Mouse (Mus musculus) liver, embryonic 14.5 days (tissue): Measurements from ENCODE around the gene Rcvrn. TPM values are rescaled to one million over a fixed set of nuclear protein-coding genes. Genes with fewer than 3 reads are reported as not detected.

Experiments used
- ATAC-seq: fragments of 200-750 bp; cut with Nextera tagmentation; 2 replicates; pipeline ENCODE4 v1.8.0; 2017; ENCODE audit warnings: moderate number of reproducible peaks, mild to moderate bottlenecking, moderate library complexity; ENCODE audit not compliant: insufficient read depth
- DNase-seq, 3 experiments: peaks; one replicate each; pipeline ENCODE4 v3.0.0-alpha.2; 2012 to 2013; ENCODE audit warnings: low read depth in 3 of 3, low spot score in 3 of 3
- H3K27ac ChIP-seq: fragments of 300-500 bp; sonication (generic); 2 replicates; pipeline ENCODE4 v1.5.1; 2014; ENCODE audit warnings: moderate library complexity, mild to moderate bottlenecking, control low read depth, inconsistent platforms
- H3K27me3 ChIP-seq: fragments of 300-500 bp; sonication (generic); 2 replicates; pipeline ENCODE4 v1.6.1; 2014; ENCODE audit warnings: mild to moderate bottlenecking, low read length, moderate library complexity; ENCODE audit not compliant: control insufficient read depth, insufficient read depth
- H3K36me3 ChIP-seq: fragments of 300-500 bp; sonication (generic); replicated peaks from 2 replicates; pipeline ENCODE4 v1.6.1; 2014; ENCODE audit warnings: low read depth; ENCODE audit not compliant: control insufficient read depth, insufficient read depth
- H3K4me1 ChIP-seq, 2 experiments: fragments of 200-500 bp in 1 of 2; fragments of 300-500 bp in 1 of 2; sonication (generic) in 1 of 2; replicated peaks; 2 replicates each; pipeline ENCODE4 v1.6.1; 2012 to 2014; ENCODE audit warnings: antibody characterized with exemption in 1 of 2, inconsistent platforms in 1 of 2, low read length in 1 of 2; ENCODE audit not compliant: control insufficient read depth in 2 of 2, insufficient read depth in 2 of 2
- H3K4me2 ChIP-seq: fragments of 300-500 bp; sonication (generic); 2 replicates; pipeline ENCODE4 v1.6.1; 2014; ENCODE audit warnings: low read depth, mild to moderate bottlenecking, control low read depth, moderate library complexity
- H3K4me3 ChIP-seq, 2 experiments: fragments of 200-500 bp in 1 of 2; fragments of 300-500 bp in 1 of 2; sonication (generic) in 1 of 2; 2 replicates each; pipeline ENCODE4 v1.5.1; 2012 to 2014; ENCODE audit warnings: low read depth in 2 of 2, low read length in 2 of 2, mild to moderate bottlenecking in 2 of 2, control low read depth in 1 of 2, inconsistent platforms in 1 of 2, moderate library complexity in 1 of 2; ENCODE audit not compliant: insufficient read depth in 1 of 2
- H3K9ac ChIP-seq: fragments of 300-500 bp; sonication (generic); replicated peaks from 2 replicates; pipeline ENCODE4 v1.6.1; 2014; ENCODE audit warnings: mild to moderate bottlenecking, control low read depth, moderate library complexity
- H3K9me3 ChIP-seq: fragments of 300-500 bp; sonication (generic); 2 replicates; pipeline ENCODE4 v1.6.1; 2016; ENCODE audit warnings: low read length, mixed read lengths; ENCODE audit not compliant: control insufficient read depth
- CTCF ChIP-seq: IDR thresholded peaks from 2 replicates; pipeline ENCODE4 v1.5.1; 2016; ENCODE audit warnings: antibody characterized with exemption, low read depth, control low read depth
- EP300 ChIP-seq: IDR thresholded peaks from 2 replicates; pipeline ENCODE4 v1.6.1; 2016; ENCODE audit warnings: antibody characterized with exemption, low read depth
- WGBS: fragments of 180-500 bp; shearing (Covaris S2); extraction: QIAGEN DNeasy Blood & Tissue Kit; methylation state at CpG from one replicate; pipeline ENCODE4 v1.1.7; 2014; ENCODE audit not compliant: insufficient replicate concordance; 5-methylcytosine and 5-hydroxymethylcytosine counted together
- polyA plus RNA-seq, 2 experiments: library from polyadenylated mRNA; depleted of rRNA in 1 of 2; stranded (reverse) in 1 of 2; unstranded in 1 of 2; fragments of >200 nt; fragmentation: Nextera tagmentation in 1 of 2; extraction: Ambion mirVana in 1 of 2; gene quantifications; 2 replicates each; pipeline versions ENCODE4 v1.2.1 to v1.2.3; 2012 to 2014

The Rcvrn gene
- polyA plus RNA-seq, 2 experiments = not detected

DNA sequence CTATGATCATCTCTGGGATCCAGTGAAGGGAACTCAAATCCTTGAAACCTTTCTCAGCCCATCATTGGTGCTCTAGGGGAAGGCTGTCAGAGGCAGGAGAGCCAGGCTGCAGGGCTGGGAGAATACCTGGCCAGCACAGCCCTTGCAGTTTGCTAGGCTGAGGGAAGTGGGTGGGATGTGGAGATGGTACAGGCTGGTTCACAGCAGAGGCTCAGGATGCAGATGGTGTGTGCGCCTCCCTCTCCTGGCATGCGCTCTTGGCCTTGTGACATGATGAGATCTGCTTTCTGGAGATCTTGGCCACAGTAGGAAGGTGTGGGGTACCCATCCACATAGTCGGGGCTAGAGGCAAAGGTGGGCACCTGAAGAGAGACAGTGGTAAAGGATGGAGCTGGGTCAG, 30.9 kb upstream of the Rcvrn start:
- H3K4me1 ChIP-seq = no peaks in the 10 kb centered on the region
- H3K9me3 ChIP-seq = no peaks in the 10 kb centered on the region
- H3K27me3 ChIP-seq = no peaks in the 10 kb centered on the region
- DNase-seq = no peak
- whole genome bisulfite sequencing = 71% methylated on average over 2 of the region's 3 CpGs
- TF ChIP-seq CTCF (no peak), EP300 (no peak)
- no peak for ATAC-seq
- H3K9ac ChIP-seq = no peak overlapping the region
- H3K36me3 ChIP-seq = no peaks in the 10 kb centered on the region
- no peak overlapping the region for H3K4me3 ChIP-seq
- H3K4me2 ChIP-seq = no peak overlapping the region
- H3K27ac ChIP-seq = no peak overlapping the region

DNA sequence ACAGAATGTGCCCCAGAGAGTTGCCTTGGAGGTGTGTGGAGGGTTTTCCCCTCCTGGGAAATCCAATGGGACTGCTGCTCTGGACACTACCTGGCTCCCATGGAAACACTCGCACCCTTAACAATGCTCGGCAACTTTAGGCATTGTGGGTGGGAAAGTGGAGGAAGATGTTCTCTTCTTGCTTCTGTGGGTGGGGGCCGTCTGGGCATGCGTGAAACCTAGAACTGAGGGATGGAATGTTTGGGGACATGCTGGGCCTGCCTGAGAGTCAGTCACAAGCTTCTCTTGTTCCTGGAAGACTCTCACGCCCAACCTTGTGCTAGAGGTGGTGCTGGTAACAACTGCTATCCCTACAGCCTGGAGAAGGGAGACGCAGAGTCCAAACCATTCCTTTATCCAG, 30.2 kb upstream of the Rcvrn start:
- Histone ChIP-seq H3K27ac (no peak overlapping the region), H3K36me3 (no peaks in the 10 kb centered on the region), H3K4me2 (no peak overlapping the region), H3K4me3 (no peak overlapping the region), H3K9me3 (no peaks in the 10 kb centered on the region), H3K9ac (no peak overlapping the region), H3K4me1 (no peaks in the 10 kb centered on the region), H3K27me3 (no peaks in the 10 kb centered on the region)
- no peak for TF ChIP-seq CTCF
- no peak for TF ChIP-seq EP300
- ATAC-seq (no peak), DNase-seq (no peak)
- 51% methylated on average over 6 of the region's 6 CpGs for WGBS

DNA sequence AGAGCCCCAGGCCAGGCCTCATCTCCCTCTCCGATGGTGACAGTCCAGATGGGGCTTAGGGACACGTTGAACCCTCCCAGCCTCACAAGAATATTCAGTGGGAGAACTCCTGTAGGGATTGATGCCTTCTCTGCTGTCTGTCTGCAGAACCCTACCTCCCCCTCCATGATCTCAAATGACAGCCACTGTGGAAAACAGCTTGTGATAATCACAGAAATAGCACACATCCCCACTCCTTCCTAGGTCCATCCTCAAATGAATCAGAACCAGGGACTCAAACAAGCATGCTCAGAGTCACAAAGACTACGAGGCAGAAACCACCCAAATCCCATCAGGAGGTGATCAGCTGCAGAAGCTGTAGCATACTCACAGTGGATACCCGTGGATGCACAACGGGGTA, 29.0 kb upstream of the Rcvrn start:
- no peaks in the 10 kb centered on the region for H3K9me3 ChIP-seq
- ATAC-seq (no peak), DNase-seq (no peak)
- no peak for TF ChIP-seq EP300
- TF ChIP-seq CTCF = no peak
- H3K27me3 ChIP-seq = no peaks in the 10 kb centered on the region
- no peak overlapping the region for H3K4me2 ChIP-seq
- 40% methylated on average over 5 of the region's 5 CpGs for WGBS
- no peak overlapping the region for H3K27ac ChIP-seq
- no peaks in the 10 kb centered on the region for H3K36me3 ChIP-seq
- H3K9ac ChIP-seq = no peak overlapping the region
- H3K4me3 ChIP-seq = no peak overlapping the region
- H3K4me1 ChIP-seq = no peaks in the 10 kb centered on the region

DNA sequence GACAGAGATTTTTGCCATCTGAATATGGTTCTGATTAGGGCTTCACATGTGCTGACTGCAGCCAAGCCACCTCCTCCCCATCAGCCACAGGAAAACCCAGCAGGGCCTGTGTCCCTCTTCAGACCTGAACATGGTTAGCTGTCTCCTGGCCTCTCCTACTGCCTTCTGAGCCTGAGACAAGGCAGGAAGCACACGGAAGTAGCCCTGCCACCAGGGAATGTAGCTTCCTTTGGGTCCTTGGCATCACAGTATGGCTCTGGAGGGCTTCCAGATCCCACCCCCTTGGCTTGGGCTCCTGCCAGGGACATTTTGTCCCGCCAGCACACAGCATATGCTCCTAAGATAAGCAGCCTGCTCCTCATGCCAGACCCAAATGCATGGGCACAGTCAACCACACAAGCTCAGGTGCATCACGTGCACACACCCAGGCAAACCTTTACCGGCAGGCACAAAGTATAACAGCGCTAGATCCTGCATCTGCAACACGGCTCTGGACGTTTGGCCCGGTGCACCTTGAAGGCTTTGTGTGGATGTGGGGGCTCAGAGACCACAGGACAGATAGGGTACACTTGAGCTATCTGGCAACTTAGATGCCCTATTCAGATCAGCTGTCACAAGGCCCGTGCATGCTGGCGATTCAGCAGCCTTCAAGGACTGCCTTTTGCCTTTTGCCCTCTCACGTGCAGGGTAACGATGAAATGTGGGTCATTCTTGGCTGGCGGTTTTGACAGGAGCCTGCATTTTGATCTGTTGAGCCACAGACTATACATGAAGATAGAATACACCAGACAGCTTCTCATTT, 27.4 kb upstream of the Rcvrn start:
- H3K4me3 ChIP-seq = no peak overlapping the region
- H3K27ac ChIP-seq = no peak overlapping the region
- H3K4me1 ChIP-seq = no peaks in the 10 kb centered on the region
- H3K36me3 ChIP-seq = no peaks in the 10 kb centered on the region
- no peaks in the 10 kb centered on the region for H3K9me3 ChIP-seq
- no peak overlapping the region for H3K9ac ChIP-seq
- H3K27me3 ChIP-seq = no peaks in the 10 kb centered on the region
- 72% methylated on average over 13 of the region's 13 CpGs for WGBS
- no peak overlapping the region for H3K4me2 ChIP-seq
- DNase-seq (no peak), ATAC-seq (no peak)
- no peak for TF ChIP-seq CTCF
- TF ChIP-seq EP300 = no peak

DNA sequence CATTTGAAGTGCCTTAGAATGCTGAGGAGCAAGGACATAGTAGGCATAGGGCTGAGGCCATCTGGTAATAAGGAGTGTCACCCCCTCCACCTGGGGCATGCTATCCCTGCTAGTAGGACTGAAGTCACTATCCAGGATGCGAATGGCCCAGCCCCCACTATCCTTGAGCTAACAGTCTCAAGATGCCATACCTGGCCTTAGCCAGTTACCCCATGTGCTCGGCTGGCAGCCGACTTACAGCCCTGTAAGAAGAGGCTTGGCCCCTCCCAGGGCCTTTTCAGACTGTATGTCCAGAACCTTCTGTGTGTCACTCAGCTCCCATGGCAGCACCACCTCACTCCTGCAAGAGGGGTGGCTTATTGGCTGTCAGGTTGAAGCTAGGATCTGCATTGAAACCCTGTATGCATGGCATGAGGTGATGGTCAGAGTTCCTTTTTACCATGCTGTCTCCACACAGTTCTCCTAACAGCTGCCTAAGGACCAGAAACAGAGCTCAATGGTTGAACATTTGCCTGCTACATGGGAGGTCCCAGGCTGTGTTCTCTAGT, 26.6 kb upstream of the Rcvrn start:
- TF ChIP-seq CTCF (no peak), EP300 (no peak)
- no peak overlapping the region for H3K4me2 ChIP-seq
- DNase-seq = no peak
- H3K27me3 ChIP-seq = no peaks in the 10 kb centered on the region
- H3K4me1 ChIP-seq = no peaks in the 10 kb centered on the region
- no peak overlapping the region for H3K27ac ChIP-seq
- H3K9me3 ChIP-seq = no peaks in the 10 kb centered on the region
- 61% methylated on average over 3 of the region's 3 CpGs for WGBS
- H3K9ac ChIP-seq = no peak overlapping the region
- H3K4me3 ChIP-seq = no peak overlapping the region
- no peak for ATAC-seq
- H3K36me3 ChIP-seq = no peaks in the 10 kb centered on the region
